Mouse (Mus musculus) kidney, embryonic 16.5 days (tissue): ENCODE results near the gene Eefsec. TPM values are rescaled to one million over a fixed set of nuclear protein-coding genes. Genes with fewer than 3 reads are reported as not detected.

Experiments used
- ATAC-seq: fragments of 200-750 bp; cut with Nextera tagmentation; 2 replicates; pipeline ENCODE4 v1.8.0; 2017; ENCODE audit warnings: moderate TSS enrichment; ENCODE audit not compliant: low FRiP score, low TSS enrichment
- H3K27ac ChIP-seq: fragments of 300-500 bp; sonication (generic); 2 replicates; pipeline ENCODE4 v1.5.1; 2014; ENCODE audit warnings: low read length
- H3K27me3 ChIP-seq: fragments of 300-500 bp; sonication (generic); 2 replicates; pipeline ENCODE4 v1.6.1; 2014; ENCODE audit warnings: low read length, control low read depth, mixed read lengths; ENCODE audit not compliant: insufficient read depth
- H3K36me3 ChIP-seq: fragments of 300-500 bp; sonication (generic); 2 replicates; pipeline ENCODE4 v1.6.1; 2014; ENCODE audit warnings: low read length, control low read depth, mixed read lengths; ENCODE audit not compliant: insufficient read depth
- H3K4me1 ChIP-seq: fragments of 300-500 bp; sonication (generic); 2 replicates; pipeline ENCODE4 v1.6.1; 2014; ENCODE audit warnings: low read length, control low read depth, mixed read lengths; ENCODE audit not compliant: insufficient read depth
- H3K4me2 ChIP-seq: fragments of 300-500 bp; sonication (generic); replicated peaks from 2 replicates; pipeline ENCODE4 v1.6.1; 2014; ENCODE audit warnings: low read depth, low read length
- H3K4me3 ChIP-seq: fragments of 300-500 bp; sonication (generic); 2 replicates; pipeline ENCODE4 v1.5.1; 2014; ENCODE audit warnings: mild to moderate bottlenecking, low read length
- H3K9ac ChIP-seq: fragments of 300-500 bp; sonication (generic); replicated peaks from 2 replicates; pipeline ENCODE4 v1.6.1; 2014; ENCODE audit warnings: low read length
- H3K9me3 ChIP-seq: fragments of 300-500 bp; sonication (generic); 2 replicates; pipeline ENCODE4 v1.6.1; 2016; ENCODE audit warnings: low read length, control low read depth
- WGBS: fragments of 180-500 bp; shearing (Covaris S2); extraction: QIAGEN DNeasy Blood & Tissue Kit; methylation state at CpG from one replicate; pipeline ENCODE4 v1.1.7; 2014; 5-methylcytosine and 5-hydroxymethylcytosine counted together
- polyA plus RNA-seq: library from polyadenylated mRNA; unstranded; fragments of >200 nt; fragmentation: Nextera tagmentation; extraction: Ambion mirVana; gene quantifications from 2 replicates; pipeline ENCODE4 v1.2.1, GENCODE M21; 2015

Gene Eefsec
- polyA plus RNA-seq, 1 experiment from 2014 or later, result 36.8 TPM

DNA sequence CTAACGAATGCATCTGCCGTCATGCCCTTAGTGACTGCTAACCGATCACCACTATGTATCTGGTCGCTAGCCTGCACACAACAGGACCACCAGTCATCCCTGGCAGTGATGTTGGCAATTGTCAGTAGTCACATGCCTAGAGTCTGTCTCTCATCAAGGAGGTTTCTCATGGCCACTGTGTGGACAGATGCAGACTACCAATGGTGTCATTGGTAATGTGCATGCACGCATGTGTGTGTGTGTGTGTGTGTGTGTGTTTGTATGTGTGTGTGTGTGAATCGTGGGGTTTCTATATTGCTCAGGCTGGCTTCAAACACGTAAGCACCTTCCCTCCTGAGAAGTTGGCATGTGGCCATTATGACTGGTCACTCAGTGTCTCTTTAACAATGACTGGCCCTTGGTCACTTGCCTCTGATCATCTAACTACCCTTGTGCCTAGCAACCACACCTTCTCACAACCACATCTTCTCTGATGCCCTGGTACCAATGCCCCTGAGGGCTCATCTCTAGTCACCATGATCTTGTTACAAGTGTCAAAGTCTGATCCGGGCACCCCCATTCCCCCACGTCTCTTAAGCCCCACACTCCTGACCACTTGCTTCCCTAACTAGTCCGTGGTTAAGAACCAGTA, 238.8 kb downstream of the Eefsec start:
- H3K36me3 ChIP-seq, result no peaks in the 10 kb centered on the region
- peaks cover 27% of the 10 kb centered on the region for H3K4me1 ChIP-seq
- H3K4me3 ChIP-seq, result no peak overlapping the region
- no peak overlapping the region for H3K4me2 ChIP-seq
- WGBS, result 88% methylated on average over 10 of the region's 10 CpGs
- peaks cover 43% of the 10 kb centered on the region for H3K27me3 ChIP-seq
- H3K27ac ChIP-seq, result no peak overlapping the region
- H3K9ac ChIP-seq, result no peak overlapping the region
- H3K9me3 ChIP-seq, result no peaks in the 10 kb centered on the region
- no peak for ATAC-seq

Other genes with a start within 250 kb of the Eefsec start
- gene Dnajb8, start 224.3 kb downstream of the Eefsec start, polyA plus RNA-seq, result not detected in 2 replicates
- 166 and 186 TPM in 2 replicates for gene Ruvbl1, start 18.9 kb upstream of the Eefsec start, polyA plus RNA-seq
- 274 and 277 TPM in 2 replicates for gene Sec61a1, start 72.4 kb upstream of the Eefsec start, polyA plus RNA-seq
- gene Kbtbd12, start 191.4 kb upstream of the Eefsec start, polyA plus RNA-seq, result 0.84 TPM in 1 of 2 replicates, not detected in the other